Mouse (Mus musculus) liver, embryonic 16.5 days (tissue): ENCODE measurements around the gene Hsd11b1. TPM values are rescaled to one million over a fixed set of nuclear protein-coding genes. Genes with fewer than 3 reads are reported as not detected.

Source experiments
- ATAC-seq: fragments of 200-750 bp; cut with Nextera tagmentation; 2 replicates; pipeline ENCODE4 v1.8.0; 2017; ENCODE audit warnings: low read depth, mild to moderate bottlenecking, moderate number of reproducible peaks, moderate library complexity
- H3K27ac ChIP-seq: fragments of 300-500 bp; sonication (generic); 2 replicates; pipeline ENCODE4 v1.5.1; 2014; ENCODE audit warnings: mild to moderate bottlenecking, low read length
- H3K27me3 ChIP-seq: fragments of 300-500 bp; sonication (generic); 2 replicates; pipeline ENCODE4 v1.6.1; 2014; ENCODE audit warnings: low read depth, low read length, mixed read lengths; ENCODE audit not compliant: control insufficient read depth, insufficient read depth
- H3K36me3 ChIP-seq: fragments of 300-500 bp; sonication (generic); 2 replicates; pipeline ENCODE4 v1.6.1; 2014; ENCODE audit warnings: mild to moderate bottlenecking; ENCODE audit not compliant: control insufficient read depth, insufficient read depth
- H3K4me1 ChIP-seq: fragments of 300-500 bp; sonication (generic); 2 replicates; pipeline ENCODE4 v1.6.1; 2014; ENCODE audit warnings: low read depth, low read length, mixed read lengths; ENCODE audit not compliant: control insufficient read depth
- H3K4me2 ChIP-seq: fragments of 300-500 bp; sonication (generic); 2 replicates; pipeline ENCODE4 v1.6.1; 2014; ENCODE audit warnings: low read depth, low read length, mixed read lengths
- H3K4me3 ChIP-seq: fragments of 300-500 bp; sonication (generic); 2 replicates; pipeline ENCODE4 v1.5.1; 2014; ENCODE audit warnings: low read depth, mild to moderate bottlenecking, low read length
- H3K9ac ChIP-seq: fragments of 300-500 bp; sonication (generic); 2 replicates; pipeline ENCODE4 v1.6.1; 2014; ENCODE audit warnings: low read depth, low read length
- H3K9me3 ChIP-seq: fragments of 300-500 bp; sonication (generic); replicated peaks from 2 replicates; pipeline ENCODE4 v1.6.1; 2016; ENCODE audit warnings: low read length; ENCODE audit not compliant: control insufficient read depth
- WGBS: fragments of 180-500 bp; shearing (Covaris S2); extraction: QIAGEN DNeasy Blood & Tissue Kit; methylation state at CpG from one replicate; pipeline ENCODE4 v1.1.7; 2014; ENCODE audit not compliant: insufficient replicate concordance; 5-methylcytosine and 5-hydroxymethylcytosine counted together
- polyA plus RNA-seq: library from polyadenylated mRNA; unstranded; fragments of >200 nt; fragmentation: Nextera tagmentation; extraction: Ambion mirVana; gene quantifications from 2 replicates; pipeline ENCODE4 v1.2.1, GENCODE M21; 2015

Hsd11b1 gene
- polyA plus RNA-seq, 1 experiment from 2014 or later: 40.3 TPM

- Histone ChIP-seq H3K27me3 (no peaks in the 10 kb centered on the region), H3K4me1 (peaks cover 2% of the 10 kb centered on the region; the same call in 1 of the 2 replicates), H3K4me2 (no peak overlapping the region), H3K9ac (no peak overlapping the region), H3K36me3 (no peaks in the 10 kb centered on the region), H3K4me3 (no peak overlapping the region), H3K9me3 (no peaks in the 10 kb centered on the region), H3K27ac (no peak overlapping the region)
- WGBS: 36% methylated on average over 6 of the region's 6 CpGs
- ATAC-seq: no peak
Observed at GRCm38 (mm10) chr1:193301216-193302092, 37.6 kb upstream of the Hsd11b1 start.

GRCm38 (mm10) chr1:193299995-193300394, 36.1 kb upstream of the Hsd11b1 start:
- Histone ChIP-seq H3K27ac (no peak overlapping the region), H3K9ac (no peak overlapping the region), H3K9me3 (no peaks in the 10 kb centered on the region), H3K4me2 (no peak overlapping the region), H3K36me3 (no peaks in the 10 kb centered on the region), H3K4me3 (no peak overlapping the region), H3K27me3 (no peaks in the 10 kb centered on the region), H3K4me1 (peaks cover 2% of the 10 kb centered on the region; the same call in 1 of the 2 replicates)
- 23% methylated on average over 1 of the region's 1 CpGs for WGBS
- no peak for ATAC-seq

- H3K4me1 ChIP-seq: peaks cover 2% of the 10 kb centered on the region; the same call in 1 of the 2 replicates
- 56% methylated on average over 3 of the region's 3 CpGs for WGBS
- no peak for ATAC-seq
Observed at GRCm38 (mm10) chr1:193298141-193298765, 34.4 kb upstream of the Hsd11b1 start.

GRCm38 (mm10) chr1:193295920-193296319, 32.0 kb upstream of the Hsd11b1 start:
- Histone ChIP-seq H3K36me3 (no peaks in the 10 kb centered on the region), H3K4me3 (no peak overlapping the region), H3K9me3 (no peaks in the 10 kb centered on the region), H3K27me3 (no peaks in the 10 kb centered on the region), H3K9ac (no peak overlapping the region), H3K4me1 (peaks cover 2% of the 10 kb centered on the region; the same call in 1 of the 2 replicates), H3K4me2 (no peak overlapping the region), H3K27ac (no peak overlapping the region)
- peak; percentile 57 for ATAC-seq
- WGBS: 51% methylated on average over 5 of the region's 5 CpGs

More at GRCm38 (mm10) chr1:193298141-193298765, 34.4 kb upstream of the Hsd11b1 start:
- Histone ChIP-seq H3K9me3 (no peaks in the 10 kb centered on the region), H3K36me3 (no peaks in the 10 kb centered on the region), H3K4me2 (no peak overlapping the region), H3K27ac (no peak overlapping the region), H3K4me3 (no peak overlapping the region), H3K9ac (no peak overlapping the region), H3K27me3 (no peaks in the 10 kb centered on the region)

- H3K36me3 ChIP-seq: no peaks in the 10 kb centered on the region
- H3K4me3 ChIP-seq: no peak overlapping the region
- no peaks in the 10 kb centered on the region; the same call in 1 of the 2 replicates for H3K4me1 ChIP-seq
- H3K9me3 ChIP-seq: no peaks in the 10 kb centered on the region
- no peak for ATAC-seq
- 57% methylated on average over 3 of the region's 3 CpGs for WGBS
- H3K4me2 ChIP-seq: no peak overlapping the region
- H3K27me3 ChIP-seq: no peaks in the 10 kb centered on the region
- H3K9ac ChIP-seq: no peak overlapping the region
- no peak overlapping the region for H3K27ac ChIP-seq
Observed at GRCm38 (mm10) chr1:193293926-193294325, 30.1 kb upstream of the Hsd11b1 start.

- no peaks in the 10 kb centered on the region for H3K36me3 ChIP-seq
- H3K27ac ChIP-seq: no peak overlapping the region
- H3K4me2 ChIP-seq: no peak overlapping the region
- 35% methylated on average over 2 of the region's 2 CpGs for WGBS
- H3K9ac ChIP-seq: no peak overlapping the region
- no peaks in the 10 kb centered on the region for H3K9me3 ChIP-seq
- no peak overlapping the region for H3K4me3 ChIP-seq
- no peak for ATAC-seq
- H3K27me3 ChIP-seq: no peaks in the 10 kb centered on the region
- H3K4me1 ChIP-seq: no peaks in the 10 kb centered on the region; the same call in 1 of the 2 replicates
Observed at GRCm38 (mm10) chr1:193293039-193293438, 29.2 kb upstream of the Hsd11b1 start.

GRCm38 (mm10) chr1:193290686-193291085, 26.8 kb upstream of the Hsd11b1 start:
- no peak overlapping the region for H3K4me3 ChIP-seq
- H3K27ac ChIP-seq: no peak overlapping the region; the same call in 1 of the 2 replicates
- no peaks in the 10 kb centered on the region for H3K27me3 ChIP-seq
- no peak overlapping the region for H3K9ac ChIP-seq
- no peaks in the 10 kb centered on the region; the same call in 1 of the 2 replicates for H3K4me1 ChIP-seq
- H3K36me3 ChIP-seq: no peaks in the 10 kb centered on the region
- H3K4me2 ChIP-seq: no peak overlapping the region
- H3K9me3 ChIP-seq: no peaks in the 10 kb centered on the region
- ATAC-seq: no peak

GRCm38 (mm10) chr1:193289914-193290313, 26.0 kb upstream of the Hsd11b1 start:
- Histone ChIP-seq H3K9me3 (no peaks in the 10 kb centered on the region), H3K27ac (peak overlapping the region; percentile 51), H3K4me3 (no peak overlapping the region), H3K4me2 (no peak overlapping the region), H3K4me1 (no peaks in the 10 kb centered on the region), H3K36me3 (no peaks in the 10 kb centered on the region), H3K27me3 (no peaks in the 10 kb centered on the region), H3K9ac (no peak overlapping the region)
- WGBS: 62% methylated on average over 5 of the region's 5 CpGs
- ATAC-seq: peak; percentile 78

GRCm38 (mm10) chr1:193289076-193289475, 25.2 kb upstream of the Hsd11b1 start:
- Histone ChIP-seq H3K36me3 (no peaks in the 10 kb centered on the region), H3K27ac (no peak overlapping the region), H3K4me3 (no peak overlapping the region), H3K27me3 (no peaks in the 10 kb centered on the region), H3K4me1 (no peaks in the 10 kb centered on the region), H3K9ac (no peak overlapping the region), H3K9me3 (no peaks in the 10 kb centered on the region), H3K4me2 (no peak overlapping the region)
- WGBS: 58% methylated on average over 3 of the region's 3 CpGs
- no peak for ATAC-seq
